Mouse (Mus musculus): Measurements from ENCODE around the gene Espn. TPM values are rescaled to one million over a fixed set of nuclear protein-coding genes. Genes with fewer than 3 reads are reported as not detected.

Gene Espn
- total and polyA plus RNA-seq, 3 experiments, result 2.4 to 3.2 (median 2.5) TPM

- intact Hi-C loops (cut with DNase I), result no loop called here
- Histone ChIP-seq H3K4me1 (ENCODE audit: control insufficient read depth, insufficient read depth, low read length) (peaks cover 4% of the 10 kb centered on the region), H3K4me3 (no peak overlapping the region), H3K27ac (no peak overlapping the region), H3K9ac (ENCODE audit: low read depth, low read length) (no peak overlapping the region), H3K36me3 (ENCODE audit: control insufficient read depth, insufficient read depth, low read length) (no peaks in the 10 kb centered on the region), H3K27me3 (ENCODE audit: control insufficient read depth, insufficient read depth, low read length) (peaks cover 5% of the 10 kb centered on the region; the same call in 1 of the 2 replicates), H3K79me2 (replicated peaks; ENCODE audit: control insufficient read depth, insufficient read depth, low read length) (no peaks in the 10 kb centered on the region)
- WGBS, result 27% methylated on average over 13 of the region's 13 CpGs
- TF ChIP-seq CTCF (IDR thresholded peaks at IDR 0.05) (no peak), POLR2A (IDR thresholded peaks at IDR 0.05; ENCODE audit: insufficient read depth, low read depth, low read length) (no peak), EP300 (IDR thresholded peaks at IDR 0.05; ENCODE audit: insufficient read depth, low read depth, low read length) (no peak)
- DNase-seq, result no peak
These were observed 27.7 kb downstream of the Espn start for GRCm38 (mm10) chr4:152124361-152124961.

DNA sequence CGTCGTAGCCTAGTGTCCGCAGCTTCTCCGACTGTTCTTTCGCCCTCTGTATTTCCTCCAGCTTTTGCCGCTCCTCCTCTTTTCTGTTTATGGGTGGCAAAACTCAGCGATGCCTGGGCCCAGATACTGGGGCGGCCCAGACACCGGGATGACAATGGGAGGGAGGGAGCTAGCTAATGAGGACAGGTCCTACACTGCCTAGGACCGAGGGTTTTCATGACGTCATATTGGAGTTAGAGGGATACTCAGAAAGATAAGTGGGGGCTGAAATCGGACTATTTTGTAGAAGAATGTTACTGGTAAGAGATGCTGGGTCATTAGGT lies 31.0 kb downstream of the Espn start:
- Histone ChIP-seq H3K4me1 (ENCODE audit: control insufficient read depth, insufficient read depth, low read length) (peaks cover 4% of the 10 kb centered on the region), H3K27ac (no peak overlapping the region), H3K79me2 (replicated peaks; ENCODE audit: control insufficient read depth, insufficient read depth, low read length) (no peaks in the 10 kb centered on the region), H3K9ac (ENCODE audit: low read depth, low read length) (peak overlapping the region; percentile 44), H3K27me3 (ENCODE audit: control insufficient read depth, insufficient read depth, low read length) (peaks cover 5% of the 10 kb centered on the region; the same call in 1 of the 2 replicates), H3K4me3 (no peak overlapping the region; the same call in 1 of the 2 replicates), H3K36me3 (ENCODE audit: control insufficient read depth, insufficient read depth, low read length) (no peaks in the 10 kb centered on the region)
- no peak for DNase-seq
- WGBS, result 5% methylated on average over 12 of the region's 12 CpGs
- TF ChIP-seq EP300 (IDR thresholded peaks at IDR 0.05; ENCODE audit: insufficient read depth, low read depth, low read length) (no peak), CTCF (IDR thresholded peaks at IDR 0.05) (no peak), POLR2A (IDR thresholded peaks at IDR 0.05; ENCODE audit: insufficient read depth, low read depth, low read length) (no peak)
- intact Hi-C loops (cut with DNase I), result no loop called here

GRCm38 (mm10) chr4:152120311-152121182 lies 31.6 kb downstream of the Espn start:
- intact Hi-C loops (cut with DNase I), result no loop called here
- peaks cover 4% of the 10 kb centered on the region for H3K4me1 ChIP-seq (ENCODE audit: control insufficient read depth, insufficient read depth, low read length)
- H3K4me3 ChIP-seq, result peak overlapping the region; percentile 27
- H3K27ac ChIP-seq, result no peak overlapping the region
- DNase-seq, result peak in 1 of 2 experiments; percentile 41
- H3K36me3 ChIP-seq (ENCODE audit: control insufficient read depth, insufficient read depth, low read length), result no peaks in the 10 kb centered on the region
- WGBS, result 7% methylated on average over 31 of the region's 31 CpGs
- H3K9ac ChIP-seq (ENCODE audit: low read depth, low read length), result peak overlapping the region; percentile 44
- no peaks in the 10 kb centered on the region for H3K79me2 ChIP-seq (replicated peaks; ENCODE audit: control insufficient read depth, insufficient read depth, low read length)
- H3K27me3 ChIP-seq (ENCODE audit: control insufficient read depth, insufficient read depth, low read length), result peaks cover 6% of the 10 kb centered on the region
- TF ChIP-seq EP300 (IDR thresholded peaks at IDR 0.05; ENCODE audit: insufficient read depth, low read depth, low read length), result no peak
- TF ChIP-seq CTCF (IDR thresholded peaks at IDR 0.05), result no peak

DNA sequence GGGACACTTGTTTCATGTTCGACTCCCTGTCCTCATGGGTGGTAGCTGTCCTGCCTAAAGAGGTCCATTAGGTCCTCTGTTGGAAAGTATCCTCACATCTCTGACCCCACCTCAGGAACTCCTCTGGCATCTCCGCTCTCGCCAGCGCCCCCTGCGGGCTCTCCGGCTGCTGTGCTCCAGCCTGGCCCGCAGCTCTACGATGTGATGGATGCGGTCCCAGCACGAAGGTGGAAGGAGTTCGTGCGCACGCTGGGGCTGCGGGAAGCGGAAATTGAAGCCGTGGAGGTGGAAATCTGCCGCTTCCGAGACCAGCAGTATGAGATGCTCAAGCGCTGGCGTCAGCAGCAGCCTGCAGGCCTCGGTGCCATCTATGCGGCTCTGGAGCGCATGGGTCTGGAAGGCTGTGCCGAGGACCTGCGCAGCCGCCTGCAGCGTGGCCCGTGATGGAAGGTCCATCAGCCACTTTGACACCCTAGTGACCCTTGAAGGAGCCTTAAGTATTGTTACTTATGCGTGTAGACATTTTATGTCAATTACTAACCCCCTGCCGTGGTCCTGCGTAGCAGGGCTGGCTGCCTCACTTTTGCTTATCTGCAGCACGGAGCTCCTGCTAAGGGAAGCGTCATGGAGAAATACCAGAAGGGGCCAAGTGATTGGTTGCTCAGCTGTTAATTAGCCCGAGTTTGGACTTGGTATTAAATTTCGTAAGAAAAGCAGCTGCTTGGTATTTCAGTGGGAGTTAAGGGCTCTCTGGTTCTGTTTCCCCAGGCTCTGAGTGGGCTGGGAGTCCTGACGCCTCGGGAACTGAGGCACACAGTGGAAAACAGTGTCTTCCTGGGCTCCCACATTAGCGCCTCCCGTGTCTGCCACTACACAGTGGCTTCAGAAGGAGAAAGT lies 32.5 kb downstream of the Espn start:
- Histone ChIP-seq H3K36me3 (ENCODE audit: control insufficient read depth, insufficient read depth, low read length) (peaks cover 2% of the 10 kb centered on the region; the same call in 1 of the 2 replicates), H3K4me1 (ENCODE audit: control insufficient read depth, insufficient read depth, low read length) (peaks cover 6% of the 10 kb centered on the region), H3K9ac (ENCODE audit: low read depth, low read length) (no peak overlapping the region), H3K79me2 (replicated peaks; ENCODE audit: control insufficient read depth, insufficient read depth, low read length) (no peaks in the 10 kb centered on the region), H3K27ac (no peak overlapping the region; the same call in 1 of the 2 replicates), H3K4me3 (no peak overlapping the region), H3K27me3 (ENCODE audit: control insufficient read depth, insufficient read depth, low read length) (peaks cover 6% of the 10 kb centered on the region)
- WGBS, result 31% methylated on average over 39 of the region's 39 CpGs
- peak in 1 of 2 experiments; percentile 64 for DNase-seq
- TF ChIP-seq CTCF (IDR thresholded peaks at IDR 0.05) (peak; percentile 75), EP300 (IDR thresholded peaks at IDR 0.05; ENCODE audit: insufficient read depth, low read depth, low read length) (no peak)
- intact Hi-C loops (cut with DNase I), result no loop called here

DNA sequence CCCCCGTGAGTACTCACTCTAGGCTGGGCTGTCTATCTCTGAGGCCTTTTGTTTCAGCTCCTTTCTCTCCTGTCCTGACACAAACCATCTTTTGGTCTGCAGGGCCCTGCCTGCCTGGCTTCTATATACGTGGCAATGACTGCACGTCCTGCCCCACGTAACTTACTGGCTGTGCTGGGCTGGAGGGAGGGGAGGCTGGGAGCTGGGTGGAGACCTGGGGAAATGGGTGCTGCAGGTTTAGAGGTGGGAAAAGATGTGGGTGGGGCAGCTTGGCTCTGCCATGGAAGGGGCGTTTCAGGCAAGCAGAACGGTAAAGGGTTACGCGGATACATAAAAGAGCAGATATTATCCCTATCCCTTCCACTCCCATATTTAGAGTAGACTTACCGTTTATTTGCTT lies 34.6 kb downstream of the Espn start:
- Histone ChIP-seq H3K4me3 (no peak overlapping the region), H3K27me3 (ENCODE audit: control insufficient read depth, insufficient read depth, low read length) (peaks cover 6% of the 10 kb centered on the region)
- TF ChIP-seq EP300 (IDR thresholded peaks at IDR 0.05; ENCODE audit: insufficient read depth, low read depth, low read length) (no peak), CTCF (IDR thresholded peaks at IDR 0.05) (no peak)

More for the DNA sequence above, 34.6 kb downstream of the Espn start:
- no peak overlapping the region for H3K9ac ChIP-seq (ENCODE audit: low read depth, low read length)
- WGBS, result 73% methylated on average over 9 of the region's 9 CpGs
- DNase-seq, result no peak
- H3K4me1 ChIP-seq (ENCODE audit: control insufficient read depth, insufficient read depth, low read length), result peaks cover 6% of the 10 kb centered on the region
- H3K79me2 ChIP-seq (replicated peaks; ENCODE audit: control insufficient read depth, insufficient read depth, low read length), result no peaks in the 10 kb centered on the region
- intact Hi-C loops (cut with DNase I), result no loop called here
- peaks cover 2% of the 10 kb centered on the region; the same call in 1 of the 2 replicates for H3K36me3 ChIP-seq (ENCODE audit: control insufficient read depth, insufficient read depth, low read length)
- no peak overlapping the region for H3K27ac ChIP-seq

Measured in heart, adult 2 months (tissue).